Mouse (Mus musculus): ENCODE results near the gene Espnl. TPM values are rescaled to one million over a fixed set of nuclear protein-coding genes. Genes with fewer than 3 reads are reported as not detected.

Gene Espnl
- total and polyA plus RNA-seq, 2 experiments from 2014 or later, result 0.23 to 0.27 TPM

DNA sequence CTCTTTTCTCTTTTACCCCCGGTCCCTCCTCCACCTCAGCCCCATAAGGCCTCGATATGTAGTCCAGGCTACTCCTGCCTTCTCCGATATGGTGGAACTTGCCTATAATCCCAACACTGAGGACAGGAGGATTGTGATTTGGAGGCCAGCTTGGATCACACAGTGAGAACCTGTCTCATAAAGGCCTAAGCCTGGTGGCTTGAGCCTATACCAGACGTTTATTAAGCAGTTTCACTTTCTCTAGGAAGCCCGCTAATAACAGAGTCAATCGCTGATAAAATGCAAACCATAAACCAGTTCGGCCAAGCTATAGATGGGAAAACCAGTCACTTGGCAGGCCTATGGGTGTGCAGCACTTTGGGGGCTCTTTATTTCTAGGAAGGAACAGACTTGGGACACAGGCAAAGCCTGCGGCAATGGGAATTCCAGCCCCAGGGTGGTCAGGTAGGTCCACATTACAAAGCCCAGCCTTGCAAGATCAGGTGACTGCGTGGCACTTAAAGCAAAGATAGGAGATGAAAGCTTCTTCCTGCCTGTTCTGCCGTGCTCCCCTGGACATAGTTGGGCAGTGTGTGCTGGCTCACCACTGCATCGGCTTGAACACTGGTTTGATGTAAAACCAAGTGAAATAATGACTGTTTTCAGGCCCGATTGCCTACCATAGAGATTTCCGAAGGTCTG is 22.7 kb upstream of the Espnl start:
- 86% methylated on average over 13 of the region's 13 CpGs for WGBS
- no peaks in the 10 kb centered on the region for H3K27me3 ChIP-seq (ENCODE audit: insufficient read depth, low read length)
- no peaks in the 10 kb centered on the region for H3K9me3 ChIP-seq (ENCODE audit: low read length)
- no peak for ATAC-seq (ENCODE audit: low FRiP score)
- H3K4me1 ChIP-seq (ENCODE audit: insufficient read depth, low read length), result peaks cover 5% of the 10 kb centered on the region
- H3K36me3 ChIP-seq (ENCODE audit: insufficient read depth, low read length), result no peaks in the 10 kb centered on the region
- peak overlapping the region; percentile 82 for H3K4me3 ChIP-seq (ENCODE audit: low read depth, low read length)
- H3K27ac ChIP-seq (ENCODE audit: low read depth, low read length), result no peak overlapping the region
- peak overlapping the region; percentile 75 for H3K4me2 ChIP-seq (ENCODE audit: low read depth, low read length, poor library complexity, severe bottlenecking)
- DNase-seq (ENCODE audit: low spot score), result no peak
- TF ChIP-seq CTCF (IDR thresholded peaks at IDR 0.05), result no peak
- H3K9ac ChIP-seq (replicated peaks; ENCODE audit: low read length, poor library complexity, severe bottlenecking), result 0 out of 2 replicates have a peak overlapping the region, but pooled peaks have one; percentile 29

DNA sequence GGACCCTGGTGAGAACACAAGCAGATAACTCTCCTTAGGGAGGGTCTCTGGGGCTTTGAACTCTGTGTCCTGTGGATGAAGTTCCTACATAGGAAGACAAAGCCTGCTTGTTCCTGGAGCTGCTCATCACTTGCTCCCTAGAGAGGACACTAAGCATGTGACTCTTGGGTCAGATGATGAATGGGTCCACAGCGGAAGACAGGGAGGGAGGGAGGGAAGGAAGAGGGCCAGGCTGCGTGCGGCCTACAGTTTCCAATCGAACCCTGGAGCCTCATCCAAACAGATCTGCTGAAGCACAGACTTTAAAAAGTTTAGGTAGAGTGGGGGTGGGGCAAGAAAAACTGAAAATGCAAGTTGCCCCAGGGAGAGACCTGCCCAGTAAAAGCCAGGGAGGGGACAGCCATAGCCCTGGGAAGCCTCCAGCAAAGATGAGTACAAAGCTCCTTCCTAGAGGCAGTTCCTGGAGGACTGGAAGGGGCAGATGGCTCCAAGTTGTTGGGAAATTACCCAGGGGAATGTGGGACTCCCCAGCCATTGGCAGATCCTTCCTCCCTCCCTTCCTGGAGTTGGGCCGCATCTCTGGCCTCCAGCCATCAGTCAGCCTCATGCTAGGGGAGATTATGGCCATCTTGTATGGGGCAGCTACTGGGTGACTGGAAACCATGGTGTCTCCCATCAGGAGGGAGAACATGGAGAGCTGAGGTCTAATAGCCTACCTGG is 22.0 kb upstream of the Espnl start:
- Histone ChIP-seq H3K27me3 (ENCODE audit: insufficient read depth, low read length) (no peaks in the 10 kb centered on the region), H3K27ac (ENCODE audit: low read depth, low read length) (no peak overlapping the region), H3K36me3 (ENCODE audit: insufficient read depth, low read length) (no peaks in the 10 kb centered on the region), H3K4me1 (ENCODE audit: insufficient read depth, low read length) (peaks cover 5% of the 10 kb centered on the region), H3K9ac (replicated peaks; ENCODE audit: low read length, poor library complexity, severe bottlenecking) (no peak overlapping the region), H3K4me3 (ENCODE audit: low read depth, low read length) (no peak overlapping the region), H3K4me2 (ENCODE audit: low read depth, low read length, poor library complexity, severe bottlenecking) (no peak overlapping the region), H3K9me3 (ENCODE audit: low read length) (no peaks in the 10 kb centered on the region)
- 90% methylated on average over 5 of the region's 5 CpGs for WGBS
- TF ChIP-seq CTCF (IDR thresholded peaks at IDR 0.05), result no peak
- no peak for ATAC-seq (ENCODE audit: low FRiP score)
- peak; percentile 51 for DNase-seq (ENCODE audit: low spot score)

DNA sequence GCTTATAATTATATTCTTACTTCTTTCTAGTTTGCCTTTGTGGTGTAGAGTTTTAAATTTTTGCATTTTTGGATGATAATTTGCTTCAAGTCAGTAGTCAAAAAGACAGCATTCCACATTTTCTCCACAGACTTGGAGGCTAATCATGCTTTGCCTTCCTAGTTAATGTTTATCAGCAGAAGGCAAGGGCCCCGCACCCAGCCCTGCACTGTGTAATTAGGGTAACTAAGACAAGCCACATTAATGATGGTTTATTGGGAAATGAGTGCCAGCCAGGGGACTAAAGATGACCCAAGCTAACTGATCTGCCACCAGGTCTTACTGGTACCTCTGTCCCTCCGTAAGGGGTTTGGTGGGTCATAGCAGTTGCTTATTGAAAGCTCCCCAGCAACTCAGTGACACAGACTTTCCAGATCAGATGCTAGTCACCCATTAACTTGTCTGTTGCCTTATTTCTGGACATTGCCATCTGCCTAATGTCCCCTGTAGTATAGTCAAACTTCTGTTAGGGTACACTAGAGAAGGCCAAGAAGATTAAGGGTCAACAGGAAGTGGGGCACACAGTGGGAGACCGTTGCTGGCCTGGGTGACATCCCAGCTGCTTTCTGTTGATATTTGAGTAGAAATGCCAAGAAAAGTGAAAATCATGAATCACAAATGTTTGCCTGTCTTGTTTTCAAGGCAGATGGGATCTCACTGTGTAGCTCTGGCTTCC is 20.5 kb upstream of the Espnl start:
- Histone ChIP-seq H3K4me1 (ENCODE audit: insufficient read depth, low read length) (peaks cover 5% of the 10 kb centered on the region), H3K27ac (ENCODE audit: low read depth, low read length) (no peak overlapping the region), H3K27me3 (ENCODE audit: insufficient read depth, low read length) (no peaks in the 10 kb centered on the region), H3K4me2 (ENCODE audit: low read depth, low read length, poor library complexity, severe bottlenecking) (no peak overlapping the region), H3K4me3 (ENCODE audit: low read depth, low read length) (no peak overlapping the region), H3K9me3 (ENCODE audit: low read length) (no peaks in the 10 kb centered on the region), H3K9ac (replicated peaks; ENCODE audit: low read length, poor library complexity, severe bottlenecking) (no peak overlapping the region), H3K36me3 (ENCODE audit: insufficient read depth, low read length) (peaks cover 9% of the 10 kb centered on the region)
- no peak for TF ChIP-seq CTCF (IDR thresholded peaks at IDR 0.05)
- DNase-seq (ENCODE audit: low spot score), result no peak
- no peak for ATAC-seq (ENCODE audit: low FRiP score)
- WGBS, result 91% methylated on average over 3 of the region's 3 CpGs

- H3K27ac ChIP-seq (ENCODE audit: low read depth, low read length), result no peak overlapping the region
- H3K9me3 ChIP-seq (ENCODE audit: low read length), result no peaks in the 10 kb centered on the region
- H3K4me1 ChIP-seq (ENCODE audit: insufficient read depth, low read length), result peaks cover 5% of the 10 kb centered on the region
- H3K4me3 ChIP-seq (ENCODE audit: low read depth, low read length), result no peak overlapping the region
- peaks cover 10% of the 10 kb centered on the region for H3K36me3 ChIP-seq (ENCODE audit: insufficient read depth, low read length)
- no peak overlapping the region for H3K4me2 ChIP-seq (ENCODE audit: low read depth, low read length, poor library complexity, severe bottlenecking)
- no peak for ATAC-seq (ENCODE audit: low FRiP score)
- H3K27me3 ChIP-seq (ENCODE audit: insufficient read depth, low read length), result no peaks in the 10 kb centered on the region
- DNase-seq (ENCODE audit: low spot score), result no peak
- H3K9ac ChIP-seq (replicated peaks; ENCODE audit: low read length, poor library complexity, severe bottlenecking), result no peak overlapping the region
- no peak for TF ChIP-seq CTCF (IDR thresholded peaks at IDR 0.05)
- WGBS, result 91% methylated on average over 3 of the region's 3 CpGs
Measured at GRCm38 (mm10) chr1:91302021-91302420, 19.9 kb upstream of the Espnl start.

- Histone ChIP-seq H3K4me3 (ENCODE audit: low read depth, low read length) (no peak overlapping the region), H3K36me3 (ENCODE audit: insufficient read depth, low read length) (peaks cover 28% of the 10 kb centered on the region), H3K27me3 (ENCODE audit: insufficient read depth, low read length) (no peaks in the 10 kb centered on the region), H3K27ac (ENCODE audit: low read depth, low read length) (no peak overlapping the region), H3K4me1 (ENCODE audit: insufficient read depth, low read length) (no peaks in the 10 kb centered on the region), H3K4me2 (ENCODE audit: low read depth, low read length, poor library complexity, severe bottlenecking) (no peak overlapping the region), H3K9me3 (ENCODE audit: low read length) (no peaks in the 10 kb centered on the region), H3K9ac (replicated peaks; ENCODE audit: low read length, poor library complexity, severe bottlenecking) (no peak overlapping the region)
- no peak for TF ChIP-seq CTCF (IDR thresholded peaks at IDR 0.05)
- no peak for DNase-seq (ENCODE audit: low spot score)
- ATAC-seq (ENCODE audit: low FRiP score), result no peak
- WGBS, result 94% methylated on average over 4 of the region's 4 CpGs
Measured at GRCm38 (mm10) chr1:91304621-91305020, 17.3 kb upstream of the Espnl start.

All from midbrain, postnatal 0 days (tissue).